Mouse (Mus musculus) Muller cell, postnatal 12 days (primary cell): Measurements from ENCODE around the gene Clip2.
"Not testable (repeated sequence)": the region's sequence is repeated elsewhere in the genome, so short reads cannot be mapped to it uniquely, and the experiment has no call there.

ENCODE experiments used
- DNase-seq: peaks from one replicate; pipeline ENCODE4 v3.0.0-alpha.2; 2015; ENCODE audit errors: inconsistent ontology term

Clip2 gene

GRCm38 (mm10) chr5:134490465-134490864 lies 61.8 kb downstream of the Clip2 start:
- no peak for DNase-seq

- DNase-seq, result no peak
Observed at GRCm38 (mm10) chr5:134489583-134489982, 62.7 kb downstream of the Clip2 start.

GRCm38 (mm10) chr5:134488596-134488995 lies 63.6 kb downstream of the Clip2 start:
- no peak for DNase-seq

GRCm38 (mm10) chr5:134488042-134488441 lies 64.2 kb downstream of the Clip2 start:
- no peak for DNase-seq

- DNase-seq, result peak; percentile 56
Observed at GRCm38 (mm10) chr5:134485900-134486665, 66.2 kb downstream of the Clip2 start.

GRCm38 (mm10) chr5:134485183-134485730 lies 67.0 kb downstream of the Clip2 start:
- DNase-seq, result no peak

- DNase-seq, result no peak
Observed at GRCm38 (mm10) chr5:134483291-134483690, 68.9 kb downstream of the Clip2 start.

- DNase-seq, result no peak
Observed at GRCm38 (mm10) chr5:134482331-134482730, 69.9 kb downstream of the Clip2 start.

- DNase-seq, result not testable (repeated sequence)
Observed at GRCm38 (mm10) chr5:134478886-134479285, 73.3 kb downstream of the Clip2 start.

GRCm38 (mm10) chr5:134475686-134476085 lies 76.5 kb downstream of the Clip2 start:
- DNase-seq, result not testable (repeated sequence)

- DNase-seq, result no peak
Observed at GRCm38 (mm10) chr5:134475006-134475605, 77.1 kb downstream of the Clip2 start.

- DNase-seq, result no peak
Observed at GRCm38 (mm10) chr5:134473902-134474301, 78.3 kb downstream of the Clip2 start.

GRCm38 (mm10) chr5:134470538-134471169 lies 81.6 kb downstream of the Clip2 start:
- DNase-seq, result no peak

GRCm38 (mm10) chr5:134469559-134470150 lies 82.6 kb downstream of the Clip2 start:
- DNase-seq, result no peak

- no peak for DNase-seq
Observed at GRCm38 (mm10) chr5:134468158-134468765, 84.0 kb downstream of the Clip2 start.

GRCm38 (mm10) chr5:134467030-134467549 lies 85.1 kb downstream of the Clip2 start:
- DNase-seq, result no peak

- no peak for DNase-seq
Observed at GRCm38 (mm10) chr5:134466296-134467029, 85.8 kb downstream of the Clip2 start.

- no peak for DNase-seq
Observed at GRCm38 (mm10) chr5:134465197-134465596, 87.0 kb downstream of the Clip2 start.

GRCm38 (mm10) chr5:134464225-134464624 lies 88.0 kb downstream of the Clip2 start:
- DNase-seq, result no peak

- no peak for DNase-seq
Observed at GRCm38 (mm10) chr5:134462731-134463130, 89.5 kb downstream of the Clip2 start.

GRCm38 (mm10) chr5:134462316-134462715 lies 89.9 kb downstream of the Clip2 start:
- DNase-seq, result no peak
